Mouse (Mus musculus) intestine, embryonic 16.5 days (tissue): ENCODE measurements around the gene Lnx2. TPM values are rescaled to one million over a fixed set of nuclear protein-coding genes. Genes with fewer than 3 reads are reported as not detected.

ENCODE experiments used
- ATAC-seq: fragments of 200-750 bp; cut with Nextera tagmentation; 2 replicates; pipeline ENCODE4 v1.8.0; 2017; ENCODE audit warnings: moderate TSS enrichment, moderate library complexity
- H3K27ac ChIP-seq: fragments of 300-500 bp; sonication (generic); 2 replicates; pipeline ENCODE4 v1.5.1; 2014; ENCODE audit warnings: mild to moderate bottlenecking, low read length
- H3K27me3 ChIP-seq: fragments of 300-500 bp; sonication (generic); replicated peaks from 2 replicates; pipeline ENCODE4 v1.6.1; 2014; ENCODE audit warnings: low read length, control low read depth, mixed read lengths; ENCODE audit not compliant: control insufficient read depth, insufficient read depth
- H3K36me3 ChIP-seq: fragments of 300-500 bp; sonication (generic); 2 replicates; pipeline ENCODE4 v1.6.1; 2014; ENCODE audit warnings: low read length, control low read depth; ENCODE audit not compliant: control insufficient read depth, insufficient read depth
- H3K4me1 ChIP-seq: fragments of 300-500 bp; sonication (generic); 2 replicates; pipeline ENCODE4 v1.6.1; 2014; ENCODE audit warnings: low read length, control low read depth, mixed read lengths; ENCODE audit not compliant: control insufficient read depth, insufficient read depth
- H3K4me2 ChIP-seq: fragments of 300-500 bp; sonication (generic); 2 replicates; pipeline ENCODE4 v1.6.1; 2014; ENCODE audit warnings: low read depth, low read length, control low read depth
- H3K4me3 ChIP-seq: fragments of 300-500 bp; sonication (generic); 2 replicates; pipeline ENCODE4 v1.5.1; 2014; ENCODE audit warnings: mild to moderate bottlenecking, low read length
- H3K9ac ChIP-seq: fragments of 300-500 bp; sonication (generic); 2 replicates; pipeline ENCODE4 v1.6.1; 2014; ENCODE audit warnings: low read depth, low read length
- H3K9me3 ChIP-seq: fragments of 300-500 bp; sonication (generic); 2 replicates; pipeline ENCODE4 v1.6.1; 2016; ENCODE audit warnings: low read length, control low read depth; ENCODE audit not compliant: control insufficient read depth
- WGBS: fragments of 180-500 bp; shearing (Covaris S2); extraction: QIAGEN DNeasy Blood & Tissue Kit; methylation state at CpG from one replicate; pipeline ENCODE4 v1.1.7; 2014; 5-methylcytosine and 5-hydroxymethylcytosine counted together
- polyA plus RNA-seq: library from polyadenylated mRNA; unstranded; fragments of >200 nt; fragmentation: Nextera tagmentation; extraction: Ambion mirVana; gene quantifications from 2 replicates; pipeline ENCODE4 v1.2.1, GENCODE M21; 2015

Gene Lnx2
- polyA plus RNA-seq, 1 experiment from 2014 or later, result 15.2 TPM

DNA sequence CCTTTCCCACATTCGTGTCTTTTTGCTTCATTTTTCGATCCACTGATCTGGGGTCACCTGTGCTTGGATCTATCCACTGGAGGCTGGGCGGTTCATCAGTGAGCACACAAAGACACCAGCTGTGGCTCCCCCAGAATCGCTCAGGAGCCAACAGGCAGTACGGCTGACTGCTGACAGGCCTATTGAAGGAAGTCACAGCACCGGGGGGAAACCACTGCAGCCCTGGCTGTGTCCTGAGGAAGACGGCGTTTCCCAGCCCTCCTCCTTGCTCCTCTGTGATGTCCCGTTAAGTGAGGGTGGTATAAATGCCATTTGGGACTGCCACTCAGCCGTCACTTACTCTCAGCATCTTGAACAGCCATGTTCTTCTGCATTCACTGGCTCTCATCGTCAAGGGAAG lies 30.5 kb downstream of the Lnx2 start:
- no peak for ATAC-seq
- no peak overlapping the region for H3K27ac ChIP-seq
- no peaks in the 10 kb centered on the region for H3K27me3 ChIP-seq
- 72% methylated on average over 11 of the region's 11 CpGs for WGBS
- H3K9me3 ChIP-seq, result no peaks in the 10 kb centered on the region
- no peak overlapping the region for H3K4me2 ChIP-seq
- no peak overlapping the region for H3K9ac ChIP-seq
- H3K4me3 ChIP-seq, result no peak overlapping the region
- H3K36me3 ChIP-seq, result no peaks in the 10 kb centered on the region
- peaks cover 22% of the 10 kb centered on the region for H3K4me1 ChIP-seq

DNA sequence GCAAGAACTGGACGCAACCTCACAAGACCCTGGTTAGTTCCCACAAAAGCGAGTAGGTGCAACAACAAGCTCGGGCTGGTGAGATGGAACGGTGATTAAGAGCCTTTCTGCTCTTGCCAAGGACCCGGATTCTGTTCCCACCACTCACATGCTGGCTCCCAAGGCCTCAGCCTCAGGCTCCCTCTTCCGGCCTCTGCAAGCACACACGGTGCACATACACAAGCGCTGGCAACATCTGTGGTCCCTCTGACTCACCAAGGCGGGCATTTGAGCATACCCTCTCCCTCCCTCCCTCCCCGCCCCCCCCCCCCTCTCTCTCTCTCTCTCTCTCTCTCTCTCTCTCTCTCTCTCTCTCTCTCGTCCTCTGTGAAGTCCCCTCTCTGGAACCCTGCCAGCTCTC lies 31.1 kb downstream of the Lnx2 start:
- peaks cover 19% of the 10 kb centered on the region for H3K4me1 ChIP-seq
- H3K9me3 ChIP-seq, result no peaks in the 10 kb centered on the region
- no peak overlapping the region for H3K4me2 ChIP-seq
- no peak overlapping the region for H3K9ac ChIP-seq
- no peak overlapping the region for H3K27ac ChIP-seq
- H3K36me3 ChIP-seq, result no peaks in the 10 kb centered on the region
- no peak overlapping the region for H3K4me3 ChIP-seq
- 74% methylated on average over 10 of the region's 11 CpGs for WGBS
- H3K27me3 ChIP-seq, result no peaks in the 10 kb centered on the region
- no peak for ATAC-seq

DNA sequence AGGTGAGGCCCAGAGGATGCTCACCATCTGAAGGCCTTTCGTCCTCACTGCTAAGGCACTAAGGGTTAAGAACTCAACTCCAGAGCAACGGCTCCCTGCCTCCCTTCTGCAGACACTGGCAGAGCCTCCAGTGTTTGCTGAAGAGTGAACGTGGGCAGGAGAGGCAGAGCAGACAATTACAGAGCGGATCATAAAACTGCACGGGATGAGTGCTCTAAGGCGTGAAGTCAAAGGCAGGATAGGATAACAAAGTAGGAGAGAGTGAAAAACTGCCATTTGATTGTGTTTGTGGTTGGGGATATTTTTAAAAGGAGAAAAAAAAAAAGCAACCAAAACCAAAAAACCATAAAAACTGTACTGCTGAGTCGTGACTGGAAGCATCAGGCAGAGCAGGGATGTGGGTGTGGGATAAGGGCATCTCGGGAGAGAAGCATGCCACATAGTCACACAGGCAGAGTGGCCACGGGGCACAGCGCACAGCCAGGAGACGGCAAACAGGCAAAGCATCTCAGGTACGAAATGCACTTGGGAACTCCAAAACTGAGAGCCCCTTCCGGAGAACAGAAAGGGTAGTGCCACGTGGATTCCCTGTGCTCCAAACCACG lies 33.0 kb downstream of the Lnx2 start:
- ATAC-seq, result no peak
- H3K4me2 ChIP-seq, result no peak overlapping the region
- H3K27ac ChIP-seq, result no peak overlapping the region

DNA sequence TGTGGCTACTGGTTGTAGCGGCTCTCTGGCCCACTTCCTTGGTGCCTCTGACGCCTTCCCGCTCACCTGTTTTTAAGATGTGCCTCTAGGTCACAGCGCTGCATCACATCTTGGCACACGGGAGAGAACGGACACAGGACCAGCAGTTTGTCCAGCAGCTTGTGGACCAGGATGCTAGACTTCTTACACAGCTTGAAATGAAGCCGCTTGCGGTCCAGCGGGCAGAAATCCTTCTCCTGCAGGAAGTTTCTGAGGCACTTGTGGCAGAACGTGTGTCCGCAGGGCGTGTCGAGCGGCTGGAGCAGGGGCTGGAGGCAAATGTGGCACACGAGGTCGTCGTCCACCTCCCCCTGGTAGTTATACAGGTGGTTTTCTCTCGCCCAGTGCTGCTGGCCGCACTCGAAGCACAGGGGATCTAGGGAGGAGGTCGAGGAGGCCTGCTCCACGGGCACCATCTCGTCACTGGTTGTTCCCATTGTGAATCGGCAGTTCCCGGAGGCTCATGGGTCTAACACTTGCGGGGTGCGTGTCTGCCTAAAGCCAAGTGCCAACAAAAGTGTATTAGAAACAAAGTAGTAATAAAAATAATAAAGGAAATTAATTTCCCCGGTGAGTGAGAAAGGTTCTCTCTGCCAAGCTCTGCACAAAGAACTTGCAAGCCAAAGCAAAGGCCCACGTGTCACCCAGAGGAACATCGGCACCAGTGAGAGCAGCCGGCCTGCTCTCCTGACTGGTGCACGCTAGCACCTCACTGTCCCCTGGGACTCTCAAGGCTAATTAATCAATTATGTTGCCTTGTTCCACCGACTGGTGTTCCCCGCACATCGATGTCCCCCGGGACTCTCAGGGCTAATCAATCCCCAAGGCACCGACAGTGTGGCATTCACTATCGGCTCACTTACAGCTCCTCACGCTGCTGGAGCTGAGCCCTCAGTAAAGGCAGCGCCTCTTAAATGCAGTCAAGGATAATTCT lies 34.1 kb downstream of the Lnx2 start:
- H3K36me3 ChIP-seq, result 0 out of 2 replicates have a peak, but pooled peaks cover 3% of the 10 kb centered on the region
- H3K4me1 ChIP-seq, result peaks cover 17% of the 10 kb centered on the region; the same call in 1 of the 2 replicates
- H3K4me2 ChIP-seq, result no peak overlapping the region
- WGBS, result 83% methylated on average over 40 of the region's 40 CpGs
- H3K27ac ChIP-seq, result no peak overlapping the region
- H3K4me3 ChIP-seq, result no peak overlapping the region
- H3K9ac ChIP-seq, result no peak overlapping the region
- no peaks in the 10 kb centered on the region for H3K27me3 ChIP-seq
- H3K9me3 ChIP-seq, result no peaks in the 10 kb centered on the region
- ATAC-seq, result no peak

More for the DNA sequence above, 33.0 kb downstream of the Lnx2 start:
- H3K36me3 ChIP-seq, result 0 out of 2 replicates have a peak, but pooled peaks cover 3% of the 10 kb centered on the region
- WGBS, result 57% methylated on average over 15 of the region's 15 CpGs
- H3K9me3 ChIP-seq, result no peaks in the 10 kb centered on the region
- H3K27me3 ChIP-seq, result no peaks in the 10 kb centered on the region
- peaks cover 12% of the 10 kb centered on the region; the same call in 1 of the 2 replicates for H3K4me1 ChIP-seq
- no peak overlapping the region for H3K9ac ChIP-seq
- H3K4me3 ChIP-seq, result no peak overlapping the region

DNA sequence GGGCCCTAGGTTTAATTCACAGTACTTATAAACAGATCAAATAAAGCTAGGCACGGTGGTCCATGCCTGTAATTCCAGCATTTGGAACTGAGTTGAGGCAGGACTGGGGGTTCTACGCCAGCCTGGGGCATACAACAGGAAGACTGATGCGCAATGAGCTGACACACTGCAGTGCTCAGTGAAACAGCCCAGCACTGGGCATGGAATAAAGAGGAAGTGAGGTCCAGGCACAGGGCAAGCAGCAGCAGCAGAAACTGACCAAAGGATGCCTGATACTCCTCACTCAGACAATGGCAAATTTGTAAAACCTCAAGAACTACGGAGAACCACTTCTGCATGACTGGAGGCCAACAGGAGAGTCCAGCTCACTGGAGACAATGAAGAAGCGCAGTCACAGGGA lies 37.0 kb downstream of the Lnx2 start:
- Histone ChIP-seq H3K4me1 (peaks cover 10% of the 10 kb centered on the region; the same call in 1 of the 2 replicates), H3K27me3 (no peaks in the 10 kb centered on the region), H3K4me2 (no peak overlapping the region), H3K36me3 (0 out of 2 replicates have a peak, but pooled peaks cover 3% of the 10 kb centered on the region), H3K27ac (no peak overlapping the region), H3K9me3 (no peaks in the 10 kb centered on the region), H3K4me3 (no peak overlapping the region), H3K9ac (no peak overlapping the region)
- ATAC-seq, result no peak
- 76% methylated on average over 5 of the region's 5 CpGs for WGBS

DNA sequence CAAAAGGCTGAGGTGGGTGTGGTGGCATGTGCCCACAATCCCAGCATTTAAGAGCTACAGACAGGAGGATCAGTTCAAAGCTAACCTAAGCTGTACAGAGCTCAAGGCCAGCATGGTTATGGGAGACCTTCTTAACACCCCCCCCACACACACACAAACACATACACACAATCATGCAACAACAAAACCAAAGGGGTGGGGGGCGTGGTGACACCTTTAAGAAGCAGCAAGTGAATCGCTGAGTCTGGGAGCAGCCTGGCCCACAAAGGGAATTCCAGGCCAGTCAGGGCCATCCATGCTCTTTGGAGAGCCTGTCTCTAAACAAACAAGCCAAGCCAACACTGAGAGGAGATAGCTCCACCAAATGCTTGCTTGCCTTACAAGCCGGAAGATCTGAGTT lies 38.8 kb downstream of the Lnx2 start:
- Histone ChIP-seq H3K36me3 (0 out of 2 replicates have a peak, but pooled peaks cover 5% of the 10 kb centered on the region), H3K4me2 (no peak overlapping the region), H3K4me1 (peaks cover 10% of the 10 kb centered on the region; the same call in 1 of the 2 replicates), H3K9ac (no peak overlapping the region), H3K27me3 (no peaks in the 10 kb centered on the region), H3K27ac (no peak overlapping the region), H3K9me3 (no peaks in the 10 kb centered on the region), H3K4me3 (no peak overlapping the region)
- 35% methylated on average over 3 of the region's 3 CpGs for WGBS
- ATAC-seq, result peak; percentile 27; the same call in 1 of the 2 replicates

- no peak overlapping the region for H3K9ac ChIP-seq
- H3K4me3 ChIP-seq, result no peak overlapping the region
- H3K36me3 ChIP-seq, result peaks cover 9% of the 10 kb centered on the region; the same call in 1 of the 2 replicates
- H3K9me3 ChIP-seq, result no peaks in the 10 kb centered on the region
- H3K4me1 ChIP-seq, result peaks cover 10% of the 10 kb centered on the region; the same call in 1 of the 2 replicates
- no peak for ATAC-seq
- no peak overlapping the region for H3K4me2 ChIP-seq
- H3K27ac ChIP-seq, result no peak overlapping the region
- WGBS, result 77% methylated on average over 5 of the region's 5 CpGs
- H3K27me3 ChIP-seq, result no peaks in the 10 kb centered on the region
Observed at GRCm38 (mm10) chr5:147036661-147037060, 39.7 kb downstream of the Lnx2 start.

- peak; percentile 19; the same call in 1 of the 2 replicates for ATAC-seq
- Histone ChIP-seq H3K4me3 (no peak overlapping the region), H3K36me3 (peaks cover 9% of the 10 kb centered on the region; the same call in 1 of the 2 replicates), H3K27me3 (no peaks in the 10 kb centered on the region), H3K4me1 (peaks cover 10% of the 10 kb centered on the region; the same call in 1 of the 2 replicates), H3K4me2 (no peak overlapping the region), H3K9ac (no peak overlapping the region), H3K27ac (peak overlapping the region; percentile 54; the same call in 1 of the 2 replicates), H3K9me3 (no peaks in the 10 kb centered on the region)
- WGBS, result 76% methylated on average over 10 of the region's 10 CpGs
Observed at GRCm38 (mm10) chr5:147036028-147036427, 40.4 kb downstream of the Lnx2 start.

GRCm38 (mm10) chr5:147035301-147035700 lies 41.1 kb downstream of the Lnx2 start:
- Histone ChIP-seq H3K4me1 (peaks cover 10% of the 10 kb centered on the region; the same call in 1 of the 2 replicates), H3K27ac (no peak overlapping the region), H3K4me3 (no peak overlapping the region), H3K4me2 (no peak overlapping the region), H3K9ac (no peak overlapping the region), H3K9me3 (no peaks in the 10 kb centered on the region), H3K36me3 (peaks cover 9% of the 10 kb centered on the region; the same call in 1 of the 2 replicates), H3K27me3 (no peaks in the 10 kb centered on the region)
- no peak for ATAC-seq
- WGBS, result 68% methylated on average over 6 of the region's 6 CpGs
